Mouse (Mus musculus): ENCODE measurements around the gene Colgalt1. TPM values are rescaled to one million over a fixed set of nuclear protein-coding genes. Genes with fewer than 3 reads are reported as not detected.
A peak's percentile ranks its signal among the peaks of the same experiment; 100 is the strongest.

Colgalt1 gene
- 61.4 and 65.9 TPM in 2 replicates for polyA plus RNA-seq (2016; fragmentation: Nextera tagmentation; extraction: Ambion mirVana)

GRCm38 (mm10) chr8:71610822-71611651 is at the start of gene Colgalt1:
Gene Colgalt1, plus strand, starts transcription at chr8:71610998.
- Histone ChIP-seq H3K27ac (peak within 1 kb of the TSS; percentile 88), H3K4me1 (replicated peaks) (peaks cover 11% of the 10 kb centered on the region), H3K9ac (replicated peaks) (peak within 1 kb of the TSS; percentile 89), H3K36me3 (peaks cover 36% of the 10 kb centered on the region), H3K4me2 (peak within 1 kb of the TSS; percentile 83), H3K27me3 (no peaks in the 10 kb centered on the region), H3K4me3 (replicated peaks) (peak within 1 kb of the TSS; percentile 97), H3K9me3 (no peaks in the 10 kb centered on the region)
- WGBS, result under 1% methylated on average over 82 of the region's 82 CpGs
- ATAC-seq (ENCODE audit: insufficient number of reproducible peaks, insufficient read depth, low FRiP score, low TSS enrichment, low read depth), result peak; percentile 99

DNA sequence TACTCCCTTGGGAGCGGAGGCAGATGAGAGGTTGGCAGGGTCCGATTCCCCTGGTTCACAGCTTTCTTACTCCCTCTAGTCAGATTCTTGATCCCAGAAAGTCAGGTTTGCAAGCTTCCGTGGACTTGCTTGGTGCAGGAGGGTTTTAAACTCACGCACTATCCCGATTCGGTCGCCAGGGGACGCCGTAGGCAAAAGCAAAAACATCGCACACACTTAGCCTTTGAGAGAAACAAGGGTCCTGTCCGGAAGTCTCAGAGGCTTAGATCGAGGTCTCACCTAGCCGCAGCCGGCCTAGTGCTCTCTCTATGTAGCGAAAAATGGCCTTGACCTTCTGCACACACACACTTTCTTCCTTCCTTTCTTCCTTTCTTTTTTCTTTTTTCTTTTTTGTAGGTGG is 49.4 kb upstream of the Colgalt1 start:
- 3% methylated on average over 15 of the region's 15 CpGs for WGBS
- H3K9ac ChIP-seq (replicated peaks), result no peak overlapping the region
- no peak overlapping the region for H3K4me3 ChIP-seq (replicated peaks)

DNA sequence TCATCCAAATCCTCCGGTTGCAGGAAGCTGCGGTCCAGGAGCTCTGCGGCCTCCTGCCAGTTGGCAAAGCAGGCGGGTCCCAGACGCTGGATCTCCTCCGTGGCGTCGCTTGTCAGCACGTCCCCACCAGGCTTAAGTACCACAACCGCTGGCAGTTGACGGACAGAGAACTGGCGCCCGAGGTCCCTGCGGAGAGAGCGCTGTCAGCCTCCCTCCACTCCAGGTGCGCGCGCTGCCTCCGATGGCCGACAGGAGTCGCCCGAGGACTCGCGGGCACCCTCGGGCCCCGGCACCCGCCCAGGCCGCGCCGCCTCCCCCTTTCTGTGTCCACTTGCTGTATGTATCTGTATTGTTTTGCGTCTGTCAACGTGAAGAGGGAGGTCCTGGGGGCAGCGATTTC is 48.0 kb upstream of the Colgalt1 start:
- Histone ChIP-seq H3K36me3 (no peaks in the 10 kb centered on the region), H3K4me1 (replicated peaks) (peaks cover 21% of the 10 kb centered on the region), H3K4me3 (replicated peaks) (peak overlapping the region; percentile 23), H3K9me3 (peaks cover 14% of the 10 kb centered on the region), H3K9ac (replicated peaks) (peak overlapping the region; percentile 23; the same call in 1 of the 2 replicates), H3K27ac (no peak overlapping the region), H3K27me3 (peaks cover 94% of the 10 kb centered on the region), H3K4me2 (peak overlapping the region; percentile 44)
- WGBS, result 1% methylated on average over 33 of the region's 33 CpGs
- no peak for ATAC-seq (ENCODE audit: insufficient number of reproducible peaks, insufficient read depth, low FRiP score, low TSS enrichment, low read depth)

More for the DNA sequence above, 49.4 kb upstream of the Colgalt1 start:
- Histone ChIP-seq H3K4me2 (no peak overlapping the region), H3K9me3 (peaks cover 14% of the 10 kb centered on the region), H3K27ac (no peak overlapping the region), H3K4me1 (replicated peaks) (peaks cover 21% of the 10 kb centered on the region), H3K36me3 (no peaks in the 10 kb centered on the region), H3K27me3 (peaks cover 98% of the 10 kb centered on the region)
- ATAC-seq (ENCODE audit: insufficient number of reproducible peaks, insufficient read depth, low FRiP score, low TSS enrichment, low read depth), result no peak

DNA sequence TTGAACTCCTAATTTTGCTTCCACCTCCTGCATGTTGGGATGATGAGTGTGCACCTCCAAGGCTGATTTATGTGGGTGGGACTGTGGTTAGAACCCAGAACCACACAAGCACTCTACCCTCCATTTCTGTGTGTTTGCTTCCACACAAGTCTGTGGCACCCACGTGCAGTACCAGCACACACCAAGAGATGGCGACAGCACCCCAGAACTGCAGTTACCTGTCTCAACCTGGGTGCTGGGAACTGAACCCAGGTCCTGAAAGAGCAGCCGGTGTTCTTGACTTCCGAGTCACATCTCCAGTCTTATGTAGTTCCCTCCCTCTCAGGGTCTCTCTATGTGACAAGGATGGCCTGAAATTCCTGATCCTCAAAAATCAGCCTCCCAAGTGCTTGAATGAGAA is 46.8 kb upstream of the Colgalt1 start:
- Histone ChIP-seq H3K36me3 (no peaks in the 10 kb centered on the region), H3K27ac (no peak overlapping the region), H3K9ac (replicated peaks) (no peak overlapping the region), H3K9me3 (peaks cover 8% of the 10 kb centered on the region), H3K27me3 (peaks cover 94% of the 10 kb centered on the region), H3K4me1 (replicated peaks) (peaks cover 19% of the 10 kb centered on the region), H3K4me2 (no peak overlapping the region), H3K4me3 (replicated peaks) (no peak overlapping the region)
- 83% methylated on average over 4 of the region's 4 CpGs for WGBS
- ATAC-seq (ENCODE audit: insufficient number of reproducible peaks, insufficient read depth, low FRiP score, low TSS enrichment, low read depth), result no peak

DNA sequence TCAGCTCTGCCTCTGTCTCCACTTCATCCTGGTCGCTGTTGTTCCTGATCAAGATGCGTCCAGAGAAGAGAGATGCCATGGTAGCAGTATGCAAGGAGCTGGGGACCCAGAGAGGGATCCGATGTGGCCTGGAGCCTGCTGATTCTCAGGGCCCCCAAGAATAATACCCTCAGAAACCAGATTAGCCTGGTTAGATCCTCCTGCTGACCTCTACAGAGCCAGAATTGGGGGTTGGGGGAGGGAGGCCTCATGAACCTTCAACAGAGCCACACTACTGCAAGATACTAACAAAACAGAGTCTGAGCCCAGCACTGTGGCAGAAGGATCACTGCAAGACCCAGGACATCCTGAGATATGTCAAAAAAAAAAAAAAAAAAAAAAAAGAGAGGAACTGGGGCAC is 44.3 kb upstream of the Colgalt1 start, which contains the start of gene Nxnl1:
TSS of gene Nxnl1 (minus strand) at position 101 of the 400 bp plus-strand sequence.
- Histone ChIP-seq H3K36me3 (no peaks in the 10 kb centered on the region), H3K9ac (replicated peaks) (no peak within 1 kb of the TSS), H3K4me2 (no peak within 1 kb of the TSS), H3K9me3 (peaks cover 7% of the 10 kb centered on the region), H3K27me3 (peaks cover 73% of the 10 kb centered on the region), H3K27ac (no peak within 1 kb of the TSS), H3K4me3 (replicated peaks) (no peak within 1 kb of the TSS), H3K4me1 (replicated peaks) (peaks cover 28% of the 10 kb centered on the region)
- ATAC-seq (ENCODE audit: insufficient number of reproducible peaks, insufficient read depth, low FRiP score, low TSS enrichment, low read depth), result no peak
- WGBS, result 65% methylated on average over 3 of the region's 3 CpGs

DNA sequence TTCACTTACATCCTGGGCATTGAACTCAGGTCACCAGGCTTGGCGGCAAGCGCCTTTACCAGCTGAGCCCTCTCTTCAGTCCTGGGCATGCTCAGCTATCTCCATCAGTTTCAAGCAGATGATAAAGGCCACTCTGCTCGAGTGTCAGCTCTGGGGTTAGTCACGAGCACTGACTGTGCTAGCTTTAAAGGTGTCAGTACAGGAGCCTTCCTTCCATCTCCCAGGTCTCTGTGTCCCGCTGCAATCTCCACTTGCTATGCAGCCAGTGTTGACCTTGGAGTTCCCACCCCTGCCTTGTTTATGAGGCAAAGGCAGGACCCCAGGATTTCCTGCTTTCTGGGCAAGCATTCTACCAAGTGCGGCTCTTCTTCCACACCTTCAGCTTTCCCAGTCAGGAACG is 43.2 kb upstream of the Colgalt1 start:
- no peaks in the 10 kb centered on the region for H3K36me3 ChIP-seq
- WGBS, result 69% methylated on average over 7 of the region's 7 CpGs
- H3K9ac ChIP-seq (replicated peaks), result no peak overlapping the region
- peaks cover 27% of the 10 kb centered on the region for H3K4me1 ChIP-seq (replicated peaks)
- peaks cover 7% of the 10 kb centered on the region for H3K9me3 ChIP-seq
- no peak overlapping the region for H3K4me2 ChIP-seq
- ATAC-seq (ENCODE audit: insufficient number of reproducible peaks, insufficient read depth, low FRiP score, low TSS enrichment, low read depth), result no peak
- no peak overlapping the region for H3K4me3 ChIP-seq (replicated peaks)
- peaks cover 62% of the 10 kb centered on the region for H3K27me3 ChIP-seq
- H3K27ac ChIP-seq, result no peak overlapping the region

- WGBS, result 7% methylated on average over 13 of the region's 13 CpGs
- no peaks in the 10 kb centered on the region for H3K36me3 ChIP-seq
- H3K9me3 ChIP-seq, result peaks cover 7% of the 10 kb centered on the region
- peak within 1 kb of the TSS; percentile 87 for H3K4me2 ChIP-seq
- H3K9ac ChIP-seq (replicated peaks), result peak within 1 kb of the TSS; percentile 50; the same call in 1 of the 2 replicates
- H3K4me1 ChIP-seq (replicated peaks), result peaks cover 29% of the 10 kb centered on the region
- H3K27me3 ChIP-seq, result peaks cover 53% of the 10 kb centered on the region
- H3K4me3 ChIP-seq (replicated peaks), result peak within 1 kb of the TSS; percentile 64
- no peak for ATAC-seq (ENCODE audit: insufficient number of reproducible peaks, insufficient read depth, low FRiP score, low TSS enrichment, low read depth)
- peak within 1 kb of the TSS; percentile 87 for H3K27ac ChIP-seq
These were observed 42.3 kb upstream of the Colgalt1 start, which contains the start of gene Slc27a1 for GRCm38 (mm10) chr8:71568387-71568937. Gene Slc27a1, plus strand, starts transcription at chr8:71568882.

DNA sequence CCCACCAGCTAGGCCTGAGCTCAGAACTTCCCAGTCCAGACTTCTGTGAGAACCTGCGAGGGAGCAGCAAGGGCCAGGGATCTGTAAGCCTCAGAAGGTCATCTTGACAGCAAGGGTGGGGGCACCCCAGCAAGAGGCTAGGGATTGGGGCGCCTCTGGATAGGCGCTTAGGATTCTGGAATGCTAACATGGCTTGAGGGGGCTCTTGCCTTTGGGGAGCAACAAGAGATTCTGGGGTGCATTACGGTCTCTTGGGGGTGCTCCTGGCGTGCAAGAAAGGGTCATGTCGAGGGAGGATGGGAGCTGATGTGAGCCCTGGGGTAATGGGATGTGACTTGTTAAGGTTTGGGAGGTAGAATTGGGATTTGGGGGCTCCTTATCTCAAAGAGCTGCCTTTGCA is 41.9 kb upstream of the Colgalt1 start:
- ATAC-seq (ENCODE audit: insufficient number of reproducible peaks, insufficient read depth, low FRiP score, low TSS enrichment, low read depth), result no peak
- 0 out of 2 replicates have a peak overlapping the region, but pooled peaks have one; percentile 41 for H3K27ac ChIP-seq
- H3K9me3 ChIP-seq, result peaks cover 6% of the 10 kb centered on the region
- peak overlapping the region; percentile 87 for H3K4me2 ChIP-seq
- WGBS, result 13% methylated on average over 6 of the region's 6 CpGs
- H3K27me3 ChIP-seq, result peaks cover 48% of the 10 kb centered on the region
- no peaks in the 10 kb centered on the region for H3K36me3 ChIP-seq
- H3K4me3 ChIP-seq (replicated peaks), result peak overlapping the region; percentile 64
- H3K9ac ChIP-seq (replicated peaks), result peak overlapping the region; percentile 50; the same call in 1 of the 2 replicates
- H3K4me1 ChIP-seq (replicated peaks), result peaks cover 29% of the 10 kb centered on the region

DNA sequence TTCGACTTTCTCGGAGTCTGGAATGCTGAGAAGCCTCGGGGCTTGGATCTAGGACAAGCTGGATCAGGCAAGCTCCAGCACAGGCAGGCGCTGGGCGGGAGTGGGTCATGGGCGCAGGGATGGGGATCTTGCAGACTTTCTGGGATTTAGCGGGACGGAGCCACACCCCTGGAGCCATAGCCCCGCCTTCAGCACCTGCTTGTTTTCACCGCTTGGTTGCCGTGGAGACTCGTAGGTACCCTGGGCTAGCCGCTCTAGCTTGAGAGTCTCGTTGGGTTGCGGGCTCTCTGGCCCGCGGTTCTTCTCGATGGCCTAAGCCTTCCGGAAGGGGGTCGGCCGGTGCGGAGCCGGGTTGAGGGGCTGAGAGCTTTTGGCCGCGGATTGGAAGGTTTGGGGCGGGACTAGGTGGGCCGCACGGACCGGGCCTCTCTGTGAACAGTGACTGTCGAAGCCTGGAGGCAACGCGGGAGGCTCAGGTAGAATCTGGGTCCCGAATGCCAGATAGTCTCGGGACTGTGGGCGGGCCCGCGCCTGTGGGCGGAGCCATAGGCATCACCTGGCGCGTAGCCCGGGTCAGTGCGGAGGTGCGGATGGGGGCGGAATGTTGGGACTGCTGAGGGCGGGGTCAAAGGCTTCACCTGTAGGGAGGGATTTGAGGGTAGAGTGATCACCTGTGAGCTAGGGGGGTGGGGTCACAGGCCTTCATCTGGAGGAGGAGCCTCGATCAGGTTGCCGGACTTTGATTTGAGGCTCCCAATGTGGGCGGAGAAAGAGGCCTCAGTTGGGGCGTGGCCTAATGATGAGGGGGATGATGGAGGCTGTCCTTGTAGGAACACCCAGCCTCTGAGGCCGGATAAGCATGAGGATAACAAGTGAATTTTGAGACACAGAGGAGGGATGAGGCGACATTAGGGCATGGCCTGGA is 41.2 kb upstream of the Colgalt1 start:
- Histone ChIP-seq H3K36me3 (no peaks in the 10 kb centered on the region), H3K4me3 (replicated peaks) (peak overlapping the region; percentile 64), H3K9ac (replicated peaks) (peak overlapping the region; percentile 50; the same call in 1 of the 2 replicates), H3K4me2 (peak overlapping the region; percentile 87), H3K9me3 (no peaks in the 10 kb centered on the region), H3K27ac (peak overlapping the region; percentile 87), H3K4me1 (replicated peaks) (peaks cover 29% of the 10 kb centered on the region), H3K27me3 (peaks cover 42% of the 10 kb centered on the region)
- WGBS, result under 1% methylated on average over 51 of the region's 51 CpGs
- ATAC-seq (ENCODE audit: insufficient number of reproducible peaks, insufficient read depth, low FRiP score, low TSS enrichment, low read depth), result peak; percentile 69

DNA sequence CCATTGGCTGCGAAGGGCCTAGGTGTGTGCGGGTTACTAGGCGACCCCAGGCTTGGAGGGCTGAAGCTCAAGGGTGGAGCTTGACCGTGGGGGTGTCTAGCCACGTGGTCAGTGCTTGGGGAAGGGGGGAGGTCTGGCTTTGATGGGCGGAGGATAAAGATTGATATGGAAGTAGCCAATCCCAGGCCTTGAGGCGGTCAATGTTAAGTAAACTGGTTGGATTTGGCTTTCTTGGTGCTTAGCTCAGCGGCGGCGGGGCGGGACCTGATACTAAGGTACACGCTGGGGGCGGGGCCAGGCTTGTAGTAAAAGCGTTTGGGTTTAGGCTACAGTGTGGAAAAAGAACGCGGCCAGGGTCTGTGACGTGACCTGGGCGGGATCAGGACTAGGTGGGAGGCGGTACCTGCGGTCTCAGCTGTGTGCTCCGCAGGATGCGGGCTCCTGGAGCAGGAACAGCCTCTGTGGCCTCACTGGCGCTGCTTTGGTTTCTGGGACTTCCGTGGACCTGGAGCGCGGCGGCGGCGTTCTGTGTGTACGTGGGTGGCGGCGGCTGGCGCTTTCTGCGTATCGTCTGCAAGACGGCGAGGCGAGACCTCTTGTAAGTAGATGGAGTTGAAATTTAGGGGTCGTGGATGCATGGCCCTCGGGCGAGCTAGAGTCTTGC is 40.4 kb upstream of the Colgalt1 start:
- Histone ChIP-seq H3K27ac (peak overlapping the region; percentile 87), H3K9me3 (no peaks in the 10 kb centered on the region), H3K9ac (replicated peaks) (peak overlapping the region; percentile 73), H3K4me3 (replicated peaks) (peak overlapping the region; percentile 64), H3K4me2 (peak overlapping the region; percentile 87), H3K4me1 (replicated peaks) (peaks cover 29% of the 10 kb centered on the region), H3K27me3 (peaks cover 36% of the 10 kb centered on the region), H3K36me3 (no peaks in the 10 kb centered on the region)
- ATAC-seq (ENCODE audit: insufficient number of reproducible peaks, insufficient read depth, low FRiP score, low TSS enrichment, low read depth), result peak; percentile 89
- WGBS, result 1% methylated on average over 41 of the region's 41 CpGs
